Mouse (Mus musculus) G1E (cell line): Measurements from ENCODE around the gene Kpna7. TPM values are rescaled to one million over a fixed set of nuclear protein-coding genes. Genes with fewer than 3 reads are reported as not detected.

Source experiments
- ATAC-seq: 2 replicates; pipeline ENCODE4 v1.8.0; 2016; ENCODE audit warnings: mild to moderate bottlenecking; ENCODE audit not compliant: insufficient number of reproducible peaks, poor library complexity, low FRiP score, severe bottlenecking; ENCODE audit errors: extremely low read depth
- DNase-seq: peaks from one replicate; pipeline ENCODE4 v3.0.0; 2012; ENCODE audit warnings: low spot score
- H3K27me3 ChIP-seq: 2 replicates; pipeline ENCODE4 v1.6.1; 2012; ENCODE audit warnings: mild to moderate bottlenecking, low read length, inconsistent platforms; ENCODE audit not compliant: insufficient read depth
- H3K36me3 ChIP-seq: replicated peaks from 2 replicates; pipeline ENCODE3; 2012; ENCODE audit warnings: mild to moderate bottlenecking, inconsistent platforms
- H3K4me1 ChIP-seq: 2 replicates; pipeline ENCODE4 v1.6.1; 2012; ENCODE audit warnings: low read depth, low read length, inconsistent platforms, mixed read lengths; ENCODE audit not compliant: insufficient read depth
- H3K4me3 ChIP-seq: 2 replicates; pipeline ENCODE4 v1.5.1; 2012; ENCODE audit warnings: low read depth, mild to moderate bottlenecking, inconsistent platforms, low read length, moderate library complexity, mixed read lengths
- H3K9me3 ChIP-seq: replicated peaks from 2 replicates; pipeline ENCODE4 v1.6.1; 2012; ENCODE audit warnings: inconsistent platforms
- CTCF ChIP-seq: IDR thresholded peaks from 2 replicates; pipeline ENCODE4 v1.5.1; 2012; ENCODE audit warnings: low read depth, low read length, inconsistent platforms, mixed read lengths
- GATA1 ChIP-seq: IDR thresholded peaks from 2 replicates; pipeline ENCODE4 v1.6.1; 2012; ENCODE audit warnings: borderline replicate concordance, low read length, inconsistent platforms, mixed read lengths
- GATA2 ChIP-seq: IDR thresholded peaks from 2 replicates; pipeline ENCODE4 v1.6.1; 2012; ENCODE audit warnings: low read depth, low read length, inconsistent platforms, borderline replicate concordance
- POLR2AphosphoS5 ChIP-seq: IDR thresholded peaks from 2 replicates; pipeline ENCODE4 v1.6.1; 2012; ENCODE audit warnings: low read depth, low read length, inconsistent platforms; ENCODE audit not compliant: insufficient replicate concordance
- TAL1 ChIP-seq: conservative IDR thresholded peaks from 2 replicates; pipeline ENCODE4 v1.6.1; 2012; ENCODE audit warnings: low read depth, low read length, inconsistent platforms, mixed read lengths
- polyA plus RNA-seq: library from polyadenylated mRNA; stranded (reverse); fragments of >175 nt; gene quantifications from 2 replicates; pipeline ENCODE4 v1.2.3, GENCODE M21; 2012
- total RNA-seq, 2 experiments: library from RNA; stranded (forward) in 1 of 2; stranded (reverse) in 1 of 2; fragments of 200-1000 nt in 1 of 2; fragments of >200 nt in 1 of 2; fragmentation: Nextera tagmentation in 1 of 2; gene quantifications; 2 replicates each; pipeline ENCODE4 v1.2.3; 2014 to 2017

The Kpna7 gene
- total and polyA plus RNA-seq, 3 experiments: not detected

GRCm38 (mm10) chr5:144948002-144948401, 135.8 kb downstream of the Kpna7 start:
- H3K9me3 ChIP-seq: no peaks in the 10 kb centered on the region
- no peaks in the 10 kb centered on the region for H3K4me1 ChIP-seq
- ATAC-seq (no peak), DNase-seq (no peak)
- no peak overlapping the region for H3K4me3 ChIP-seq
- TF ChIP-seq TAL1: no peak
- TF ChIP-seq GATA2: no peak
- no peak for TF ChIP-seq POLR2AphosphoS5
- TF ChIP-seq GATA1: no peak
- TF ChIP-seq CTCF: no peak
- no peaks in the 10 kb centered on the region for H3K36me3 ChIP-seq
- H3K27me3 ChIP-seq: no peaks in the 10 kb centered on the region

- ATAC-seq: no peak
- Histone ChIP-seq H3K4me1 (no peaks in the 10 kb centered on the region), H3K36me3 (no peaks in the 10 kb centered on the region), H3K4me3 (no peak overlapping the region), H3K9me3 (no peaks in the 10 kb centered on the region), H3K27me3 (peaks cover 3% of the 10 kb centered on the region; the same call in 1 of the 2 replicates)
- TF ChIP-seq GATA1 (no peak), TAL1 (no peak), GATA2 (no peak), CTCF (no peak), POLR2AphosphoS5 (no peak)
- no peak for DNase-seq
Observed at GRCm38 (mm10) chr5:144946032-144946431, 137.8 kb downstream of the Kpna7 start.

DNA sequence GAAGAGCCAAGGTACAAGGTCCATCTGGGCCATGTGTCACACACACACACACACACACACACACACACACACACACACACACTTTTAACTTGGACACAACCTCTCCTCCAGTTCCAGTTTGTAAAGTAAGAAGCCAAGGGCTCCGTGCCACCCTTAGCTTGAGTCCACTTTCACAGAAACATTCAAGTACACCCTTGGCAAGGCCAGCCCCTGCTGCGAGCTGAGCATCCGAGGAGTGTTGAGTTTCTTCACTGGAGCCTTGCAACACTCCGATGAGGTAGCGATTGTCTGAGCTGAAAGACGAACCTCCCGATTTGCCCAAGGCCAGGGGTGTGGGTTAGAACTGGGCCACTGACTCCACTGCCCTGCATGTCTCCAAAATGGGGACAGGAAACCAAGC, 138.9 kb downstream of the Kpna7 start:
- H3K36me3 ChIP-seq: no peaks in the 10 kb centered on the region
- H3K9me3 ChIP-seq: no peaks in the 10 kb centered on the region
- H3K27me3 ChIP-seq: peaks cover 3% of the 10 kb centered on the region; the same call in 1 of the 2 replicates
- ATAC-seq (no peak), DNase-seq (no peak)
- TF ChIP-seq POLR2AphosphoS5 (no peak), GATA2 (no peak), CTCF (no peak), GATA1 (no peak), TAL1 (no peak)
- H3K4me3 ChIP-seq: no peak overlapping the region
- no peaks in the 10 kb centered on the region for H3K4me1 ChIP-seq

DNA sequence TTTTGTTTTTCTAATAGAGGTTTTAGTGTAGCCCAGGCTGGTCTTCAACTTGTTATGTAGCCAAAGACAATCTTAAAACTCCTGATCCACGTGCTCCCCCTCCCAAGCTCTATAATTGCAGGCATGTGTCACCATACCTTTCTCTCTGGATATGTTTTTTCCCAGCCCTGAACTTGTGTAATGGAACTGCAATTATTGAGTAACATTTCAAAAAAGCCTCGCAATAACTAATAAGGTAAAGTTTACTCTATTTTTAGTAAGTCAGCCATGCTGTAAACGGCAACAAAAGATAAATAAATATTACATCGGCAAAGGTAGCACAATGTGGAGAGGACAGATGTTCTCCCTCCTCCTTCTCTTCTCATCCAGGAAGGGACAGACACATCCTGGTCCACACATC, 139.5 kb downstream of the Kpna7 start:
- no peaks in the 10 kb centered on the region for H3K36me3 ChIP-seq
- DNase-seq: no peak
- TF ChIP-seq GATA1 (no peak), POLR2AphosphoS5 (no peak), CTCF (no peak), GATA2 (no peak), TAL1 (no peak)
- H3K9me3 ChIP-seq: no peaks in the 10 kb centered on the region
- H3K4me3 ChIP-seq: no peak overlapping the region
- ATAC-seq: no peak
- H3K27me3 ChIP-seq: peaks cover 3% of the 10 kb centered on the region; the same call in 1 of the 2 replicates
- no peaks in the 10 kb centered on the region for H3K4me1 ChIP-seq

- Histone ChIP-seq H3K9me3 (no peaks in the 10 kb centered on the region), H3K27me3 (peaks cover 3% of the 10 kb centered on the region; the same call in 1 of the 2 replicates), H3K36me3 (no peaks in the 10 kb centered on the region), H3K4me1 (no peaks in the 10 kb centered on the region), H3K4me3 (no peak overlapping the region)
- ATAC-seq (no peak), DNase-seq (no peak)
- TF ChIP-seq CTCF: no peak
- no peak for TF ChIP-seq POLR2AphosphoS5
- TF ChIP-seq TAL1: no peak
- no peak for TF ChIP-seq GATA2
- no peak for TF ChIP-seq GATA1
Observed at GRCm38 (mm10) chr5:144943346-144943745, 140.5 kb downstream of the Kpna7 start.

DNA sequence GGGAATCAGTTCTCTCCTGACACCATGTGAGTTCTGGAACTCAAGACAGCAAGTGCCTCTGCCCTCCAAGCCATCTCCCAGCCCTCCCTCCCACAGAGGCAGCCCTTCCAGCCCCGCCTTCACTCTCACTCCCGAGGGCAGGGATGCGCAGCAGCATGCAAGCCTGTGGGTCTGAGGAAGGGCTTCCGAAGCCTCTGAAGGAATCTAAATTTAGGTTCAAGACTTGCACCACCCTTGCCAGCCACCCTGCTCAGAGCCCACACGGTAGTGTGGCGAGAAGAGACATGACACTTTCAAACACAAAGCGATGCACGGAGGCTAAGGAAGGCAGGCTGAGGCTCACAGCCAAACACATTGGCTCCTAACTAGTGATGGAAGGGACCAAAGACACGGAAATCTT, 141.4 kb downstream of the Kpna7 start:
- H3K36me3 ChIP-seq: no peaks in the 10 kb centered on the region
- peaks cover 3% of the 10 kb centered on the region; the same call in 1 of the 2 replicates for H3K27me3 ChIP-seq
- H3K9me3 ChIP-seq: no peaks in the 10 kb centered on the region
- ATAC-seq (no peak), DNase-seq (no peak)
- no peak overlapping the region for H3K4me3 ChIP-seq
- H3K4me1 ChIP-seq: no peaks in the 10 kb centered on the region
- TF ChIP-seq GATA1 (no peak), POLR2AphosphoS5 (no peak), CTCF (no peak), TAL1 (no peak), GATA2 (no peak)
